Mouse (Mus musculus) forebrain, embryonic 13.5 days (tissue): ENCODE data around the gene Vmn2r118. TPM values are rescaled to one million over a fixed set of nuclear protein-coding genes. Genes with fewer than 3 reads are reported as not detected.

ENCODE experiments used
- ATAC-seq: fragments of 200-750 bp; cut with Nextera tagmentation; 2 replicates; pipeline ENCODE4 v1.8.0; 2017
- H3K27ac ChIP-seq: fragments of 300-500 bp; sonication (generic); 2 replicates; pipeline ENCODE4 v1.5.1; 2015; ENCODE audit warnings: inconsistent platforms, mild to moderate bottlenecking, moderate library complexity
- H3K27me3 ChIP-seq: fragments of 300-500 bp; sonication (generic); 2 replicates; pipeline ENCODE4 v1.6.1; 2015; ENCODE audit warnings: mild to moderate bottlenecking, inconsistent platforms
- H3K36me3 ChIP-seq: fragments of 300-500 bp; sonication (generic); 2 replicates; pipeline ENCODE4 v1.6.1; 2015; ENCODE audit warnings: mild to moderate bottlenecking, inconsistent platforms; ENCODE audit not compliant: poor library complexity, severe bottlenecking
- H3K4me1 ChIP-seq: fragments of 300-500 bp; sonication (generic); 2 replicates; pipeline ENCODE4 v1.6.1; 2015; ENCODE audit warnings: inconsistent platforms
- H3K4me2 ChIP-seq: fragments of 300-500 bp; sonication (generic); 2 replicates; pipeline ENCODE4 v1.6.1; 2015; ENCODE audit warnings: inconsistent platforms, mild to moderate bottlenecking, moderate library complexity
- H3K4me3 ChIP-seq: fragments of 300-500 bp; sonication (generic); 2 replicates; pipeline ENCODE4 v1.5.1; 2015; ENCODE audit warnings: mild to moderate bottlenecking, inconsistent platforms
- H3K9ac ChIP-seq: fragments of 300-500 bp; sonication (generic); 2 replicates; pipeline ENCODE4 v1.6.1; 2015; ENCODE audit warnings: mild to moderate bottlenecking, inconsistent platforms
- H3K9me3 ChIP-seq: fragments of 300-500 bp; sonication (generic); replicated peaks from 2 replicates; pipeline ENCODE4 v1.6.1; 2016; ENCODE audit warnings: inconsistent platforms
- WGBS: fragments of 180-500 bp; shearing (Covaris S2); methylation state at CpG from one replicate; pipeline ENCODE4 v1.1.7; 2015; 5-methylcytosine and 5-hydroxymethylcytosine counted together
- polyA plus RNA-seq: library from polyadenylated mRNA; unstranded; fragments of >200 nt; fragmentation: Nextera tagmentation; extraction: Ambion mirVana; gene quantifications from 2 replicates; pipeline ENCODE4 v1.2.1, GENCODE M21; 2015

Gene Vmn2r118
- not detected in 2 replicates for polyA plus RNA-seq

DNA sequence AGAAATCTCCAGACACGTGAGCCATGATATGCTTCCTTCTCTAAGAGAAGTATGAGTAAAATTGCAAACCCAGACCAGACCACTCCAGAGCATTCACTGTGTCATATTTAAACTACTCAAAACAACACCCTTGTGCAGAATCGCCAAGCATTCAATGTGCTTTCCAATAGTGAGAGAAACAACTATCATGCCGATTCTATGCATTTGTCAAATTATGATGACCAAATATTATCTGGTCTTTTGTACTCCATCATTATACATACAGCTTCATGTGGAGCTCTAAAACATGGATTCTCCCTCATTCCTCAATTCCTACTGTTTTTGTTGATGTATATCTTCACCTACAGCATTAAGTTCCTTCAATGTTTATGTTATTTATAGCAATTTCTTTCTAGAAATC, at the start of gene Vmn2r118:
Gene Vmn2r118, minus strand, starts transcription at position 101 of the 400 bp plus-strand sequence.
- ATAC-seq = no peak
- Histone ChIP-seq H3K4me1 (no peaks in the 10 kb centered on the region), H3K9me3 (no peaks in the 10 kb centered on the region), H3K4me3 (no peak within 1 kb of the TSS), H3K36me3 (no peaks in the 10 kb centered on the region), H3K27ac (no peak within 1 kb of the TSS), H3K27me3 (no peaks in the 10 kb centered on the region), H3K9ac (no peak within 1 kb of the TSS), H3K4me2 (no peak within 1 kb of the TSS)
- 89% methylated on average over 3 of the region's 3 CpGs for WGBS

DNA sequence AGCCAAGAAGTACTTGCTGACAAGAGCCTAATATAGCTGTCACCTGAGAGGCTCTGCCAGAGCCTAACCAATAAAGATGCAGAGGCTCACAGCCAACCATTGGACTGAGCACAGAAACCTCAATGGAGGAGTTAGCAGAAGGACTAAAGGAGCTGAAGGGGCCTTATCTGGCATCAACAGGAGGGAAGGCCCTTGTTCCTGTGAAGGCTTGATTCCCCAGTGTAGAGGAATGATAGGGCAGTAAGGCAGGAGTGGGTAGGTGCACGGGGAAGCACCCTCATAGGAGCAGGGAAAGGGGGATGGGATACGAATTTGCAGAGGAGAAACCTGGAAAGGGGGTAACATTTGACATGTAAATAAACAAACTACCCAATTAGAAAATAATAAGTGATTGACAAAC, 36.1 kb upstream of the Vmn2r118 start:
- H3K4me3 ChIP-seq = no peak overlapping the region
- 90% methylated on average over 2 of the region's 2 CpGs for WGBS
- H3K4me1 ChIP-seq = no peaks in the 10 kb centered on the region
- H3K27ac ChIP-seq = no peak overlapping the region
- no peak overlapping the region for H3K4me2 ChIP-seq
- H3K36me3 ChIP-seq = peaks cover 41% of the 10 kb centered on the region
- no peak for ATAC-seq
- no peak overlapping the region for H3K9ac ChIP-seq
- no peaks in the 10 kb centered on the region for H3K27me3 ChIP-seq
- no peaks in the 10 kb centered on the region for H3K9me3 ChIP-seq

DNA sequence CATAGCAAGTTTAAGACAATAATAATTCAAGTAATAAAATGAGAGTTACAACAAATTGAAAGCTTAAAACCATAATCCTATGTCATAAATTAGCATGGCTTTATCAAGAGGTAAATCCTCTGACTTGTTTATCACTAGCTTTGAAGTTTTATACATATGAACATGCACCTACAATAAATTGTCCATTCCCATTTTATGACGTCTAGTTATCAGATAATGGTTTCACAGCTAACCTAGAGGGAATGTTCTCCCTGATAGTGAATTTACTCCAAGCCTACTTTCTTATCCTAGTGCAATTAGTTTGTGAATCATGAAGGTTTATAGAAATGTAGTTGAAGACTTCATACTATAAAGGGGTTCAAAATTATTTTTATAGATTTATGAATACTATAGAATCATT, 34.2 kb downstream of the Vmn2r118 start:
- WGBS = 80% methylated on average over 1 of the region's 1 CpGs
- H3K4me1 ChIP-seq = no peaks in the 10 kb centered on the region
- no peak for ATAC-seq
- H3K4me2 ChIP-seq = no peak overlapping the region
- no peaks in the 10 kb centered on the region for H3K36me3 ChIP-seq
- no peak overlapping the region for H3K9ac ChIP-seq
- no peaks in the 10 kb centered on the region for H3K9me3 ChIP-seq
- H3K4me3 ChIP-seq = no peak overlapping the region
- no peak overlapping the region for H3K27ac ChIP-seq
- no peaks in the 10 kb centered on the region for H3K27me3 ChIP-seq

DNA sequence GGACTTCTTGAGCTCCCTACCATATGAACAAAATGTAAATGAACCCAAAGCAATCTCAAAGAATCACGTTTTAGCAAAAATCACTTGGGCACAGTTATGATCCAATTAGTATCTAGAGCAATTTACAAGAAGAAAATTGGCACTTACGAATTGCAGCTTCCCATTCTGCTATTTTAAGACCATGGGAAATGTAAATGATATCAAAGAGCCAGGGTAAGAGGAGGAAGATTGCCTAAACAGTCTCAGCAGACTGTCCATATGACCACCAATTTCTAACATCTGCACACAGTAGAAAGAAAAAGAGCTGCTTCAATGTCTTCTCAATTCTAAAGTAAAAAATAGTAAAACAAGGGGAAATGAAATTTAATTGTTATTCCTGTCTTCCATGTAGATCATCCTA, 63.2 kb downstream of the Vmn2r118 start:
- ATAC-seq = no peak
- no peaks in the 10 kb centered on the region for H3K9me3 ChIP-seq
- no peak overlapping the region for H3K4me2 ChIP-seq
- no peaks in the 10 kb centered on the region for H3K27me3 ChIP-seq
- no peak overlapping the region for H3K4me3 ChIP-seq
- H3K27ac ChIP-seq = no peak overlapping the region
- no peaks in the 10 kb centered on the region for H3K4me1 ChIP-seq
- H3K9ac ChIP-seq = no peak overlapping the region
- WGBS = 73% methylated on average over 2 of the region's 2 CpGs
- no peaks in the 10 kb centered on the region for H3K36me3 ChIP-seq

DNA sequence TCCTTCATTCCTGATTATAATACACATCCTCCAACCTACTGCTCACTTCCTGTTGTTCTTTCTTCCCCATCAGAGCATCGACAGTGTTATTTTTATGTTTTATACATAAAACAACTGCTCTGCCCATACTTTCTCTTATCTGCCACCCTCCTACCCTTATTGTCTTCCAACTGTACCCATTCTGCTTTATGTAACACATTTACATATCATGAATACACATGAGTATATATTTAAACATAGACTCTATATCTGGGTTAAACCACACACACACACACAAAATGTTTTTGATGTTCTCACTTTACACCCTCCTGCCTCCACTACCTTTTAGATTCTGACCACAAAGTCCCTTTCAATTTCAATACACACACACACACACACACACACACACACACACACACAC, 76.5 kb downstream of the Vmn2r118 start:
- H3K27me3 ChIP-seq = no peaks in the 10 kb centered on the region
- H3K4me2 ChIP-seq = no peak overlapping the region
- ATAC-seq = no peak
- no peaks in the 10 kb centered on the region for H3K9me3 ChIP-seq
- no peak overlapping the region for H3K27ac ChIP-seq
- no peaks in the 10 kb centered on the region for H3K4me1 ChIP-seq
- H3K9ac ChIP-seq = no peak overlapping the region
- WGBS = 93% methylated on average over 1 of the region's 1 CpGs
- H3K36me3 ChIP-seq = no peaks in the 10 kb centered on the region
- no peak overlapping the region for H3K4me3 ChIP-seq

Other genes with a start within 250 kb of the Vmn2r118 start
- 10.0 and 11.8 TPM in 2 replicates for gene St6gal2, start 179.8 kb downstream of the Vmn2r118 start, polyA plus RNA-seq
- 11.6 and 11.9 TPM in 2 replicates for gene Pot1b, start 87.4 kb upstream of the Vmn2r118 start, polyA plus RNA-seq
- 0.06 and 0.13 TPM in 2 replicates for gene Adgre4, start 124.8 kb upstream of the Vmn2r118 start, polyA plus RNA-seq